Mouse (Mus musculus) liver, postnatal 0 days (tissue): ENCODE results near the gene Sez6. TPM values are rescaled to one million over a fixed set of nuclear protein-coding genes. Genes with fewer than 3 reads are reported as not detected.

ENCODE experiments used
- ATAC-seq: fragments of 200-750 bp; cut with Nextera tagmentation; 2 replicates; pipeline ENCODE4 v1.8.0; 2017; ENCODE audit warnings: mild to moderate bottlenecking, moderate library complexity
- DNase-seq: peaks from one replicate; pipeline ENCODE4 v3.0.0-alpha.2; 2016
- H3K27ac ChIP-seq: fragments of 300-500 bp; sonication (generic); 2 replicates; pipeline ENCODE4 v1.5.1; 2014; ENCODE audit warnings: antibody characterized with exemption, moderate library complexity, mild to moderate bottlenecking, low read depth
- H3K27me3 ChIP-seq: fragments of 300-500 bp; sonication (generic); 2 replicates; pipeline ENCODE4 v1.6.1; 2014; ENCODE audit warnings: low read length, control low read depth, mixed read lengths; ENCODE audit not compliant: insufficient read depth
- H3K36me3 ChIP-seq: fragments of 300-500 bp; sonication (generic); replicated peaks from 2 replicates; pipeline ENCODE4 v1.6.1; 2014; ENCODE audit warnings: mild to moderate bottlenecking, control low read depth, low read length, moderate library complexity, mixed read lengths; ENCODE audit not compliant: insufficient read depth
- H3K4me1 ChIP-seq: fragments of 300-500 bp; sonication (generic); 2 replicates; pipeline ENCODE4 v1.6.1; 2014; ENCODE audit warnings: antibody characterized with exemption, mild to moderate bottlenecking, control low read depth; ENCODE audit not compliant: insufficient read depth
- H3K4me2 ChIP-seq: fragments of 300-500 bp; sonication (generic); 2 replicates; pipeline ENCODE4 v1.6.1; 2014; ENCODE audit warnings: low read depth, mild to moderate bottlenecking, low read length, moderate library complexity, mixed read lengths
- H3K4me3 ChIP-seq: fragments of 300-500 bp; sonication (generic); 2 replicates; pipeline ENCODE4 v1.5.1; 2014; ENCODE audit warnings: low read depth, low read length
- H3K9ac ChIP-seq: fragments of 300-500 bp; sonication (generic); replicated peaks from 2 replicates; pipeline ENCODE4 v1.6.1; 2014; ENCODE audit warnings: mild to moderate bottlenecking, moderate library complexity
- H3K9me3 ChIP-seq: fragments of 300-500 bp; sonication (generic); 2 replicates; pipeline ENCODE4 v1.6.1; 2016; ENCODE audit warnings: mild to moderate bottlenecking, control low read depth, low read length, mixed read lengths
- CTCF ChIP-seq: sonication (generic); IDR thresholded peaks from 2 replicates; pipeline ENCODE4 v1.5.1; 2016; ENCODE audit warnings: antibody characterized with exemption, low read depth
- EP300 ChIP-seq: IDR thresholded peaks from 2 replicates; pipeline ENCODE4 v1.6.1; 2016; ENCODE audit warnings: antibody characterized with exemption, low read depth, mild to moderate bottlenecking
- WGBS: fragments of 180-500 bp; shearing (Covaris S2); extraction: QIAGEN DNeasy Blood & Tissue Kit; methylation state at CpG from one replicate; pipeline ENCODE4 v1.1.7; 2014; ENCODE audit not compliant: insufficient replicate concordance; 5-methylcytosine and 5-hydroxymethylcytosine counted together
- polyA plus RNA-seq: library from polyadenylated mRNA; unstranded; fragments of >200 nt; fragmentation: Nextera tagmentation; extraction: Ambion mirVana; gene quantifications from 2 replicates; pipeline ENCODE4 v1.2.1, GENCODE M21; 2015

The Sez6 gene
- polyA plus RNA-seq, 1 experiment from 2014 or later: not detected

GRCm38 (mm10) chr11:77926666-77927065 lies 3.9 kb upstream of the Sez6 start:
- H3K36me3 ChIP-seq: no peaks in the 10 kb centered on the region

DNA sequence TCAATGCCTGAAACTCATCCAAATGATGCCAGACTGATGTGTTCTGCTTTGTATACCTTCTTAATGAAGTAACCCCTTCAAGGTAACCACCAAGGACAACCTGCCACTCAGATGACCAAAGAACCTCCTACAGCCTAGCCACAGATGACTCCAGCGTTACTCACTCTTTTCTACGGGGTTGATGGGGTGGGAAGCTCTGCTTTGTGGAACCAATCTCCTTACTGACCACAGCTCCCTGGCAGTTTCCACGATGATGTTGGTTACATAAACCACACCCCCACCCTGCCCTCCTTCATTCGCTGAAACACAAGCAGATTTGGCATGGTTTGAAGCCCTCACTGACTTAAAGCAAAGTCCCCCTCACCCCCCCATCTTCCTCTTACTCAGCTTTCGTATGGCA lies 2.8 kb upstream of the Sez6 start:
- Histone ChIP-seq H3K9ac (no peak overlapping the region), H3K4me2 (no peak overlapping the region), H3K36me3 (no peaks in the 10 kb centered on the region), H3K4me1 (peaks cover 10% of the 10 kb centered on the region), H3K4me3 (no peak overlapping the region), H3K27me3 (peaks cover 42% of the 10 kb centered on the region), H3K27ac (no peak overlapping the region), H3K9me3 (no peaks in the 10 kb centered on the region)
- ATAC-seq: no peak
- WGBS: 56% methylated on average over 5 of the region's 5 CpGs
- no peak for DNase-seq
- TF ChIP-seq CTCF (no peak), EP300 (no peak)

More at GRCm38 (mm10) chr11:77926666-77927065, 3.9 kb upstream of the Sez6 start:
- ATAC-seq: no peak
- no peaks in the 10 kb centered on the region for H3K9me3 ChIP-seq
- peaks cover 30% of the 10 kb centered on the region for H3K27me3 ChIP-seq
- peaks cover 8% of the 10 kb centered on the region for H3K4me1 ChIP-seq
- DNase-seq: no peak
- no peak overlapping the region for H3K4me3 ChIP-seq
- H3K4me2 ChIP-seq: no peak overlapping the region
- no peak for TF ChIP-seq CTCF
- TF ChIP-seq EP300: no peak
- H3K9ac ChIP-seq: no peak overlapping the region
- WGBS: 19% methylated on average over 9 of the region's 9 CpGs
- H3K27ac ChIP-seq: no peak overlapping the region

DNA sequence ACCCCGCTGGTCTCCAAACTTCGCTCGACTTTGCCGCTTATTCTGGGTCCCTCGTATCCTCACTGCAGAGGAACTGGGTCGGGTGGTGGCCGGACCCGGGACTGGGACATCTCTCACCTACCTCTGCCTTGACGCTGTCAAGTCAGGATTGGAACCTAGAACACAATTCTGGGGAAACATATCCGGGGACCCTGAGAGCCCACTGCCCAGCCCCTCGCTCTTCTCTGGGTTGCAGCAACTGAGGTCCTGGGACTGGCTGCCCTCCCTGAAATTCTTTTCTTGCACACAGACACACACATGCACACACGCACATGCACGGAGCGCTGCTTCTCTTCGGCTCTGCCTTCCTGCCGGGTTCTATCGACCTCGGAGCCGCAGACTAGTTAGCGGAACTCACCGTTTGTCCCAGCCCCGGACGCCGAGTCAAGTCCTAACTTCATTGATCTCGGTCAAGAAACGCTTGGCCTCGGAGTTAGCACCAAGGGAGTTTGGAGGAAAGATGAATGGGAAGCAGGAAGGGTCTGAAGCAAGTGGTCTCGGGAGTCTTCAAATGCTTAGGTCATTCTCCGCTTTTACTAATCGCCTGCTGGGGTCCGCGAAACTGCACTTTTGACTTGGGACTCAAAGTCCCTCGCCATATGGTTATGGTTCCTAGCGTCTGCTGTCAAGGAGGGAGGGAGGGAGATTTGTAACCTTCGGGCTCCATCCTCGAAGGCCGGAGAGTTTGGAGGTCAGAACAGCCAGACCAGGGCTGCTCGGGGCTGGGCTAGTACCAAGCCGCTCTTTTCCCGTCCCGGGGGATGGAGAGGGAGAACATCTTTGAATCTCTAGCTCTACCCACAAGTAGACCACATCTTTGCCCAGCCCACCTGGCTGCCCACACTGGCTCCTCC lies 1.2 kb downstream of the Sez6 start:
- Histone ChIP-seq H3K36me3 (no peaks in the 10 kb centered on the region), H3K4me1 (peaks cover 10% of the 10 kb centered on the region), H3K9ac (no peak overlapping the region), H3K4me2 (peak overlapping the region; percentile 69), H3K27me3 (peaks cover 72% of the 10 kb centered on the region), H3K27ac (no peak overlapping the region), H3K9me3 (no peaks in the 10 kb centered on the region), H3K4me3 (peak overlapping the region; percentile 38)
- TF ChIP-seq CTCF (no peak), EP300 (no peak)
- ATAC-seq (no peak), DNase-seq (no peak)
- WGBS: 3% methylated on average over 41 of the region's 41 CpGs

- 29% methylated on average over 5 of the region's 5 CpGs for WGBS
- Histone ChIP-seq H3K27ac (no peak overlapping the region), H3K4me3 (no peak overlapping the region), H3K4me2 (no peak overlapping the region), H3K36me3 (no peaks in the 10 kb centered on the region), H3K27me3 (peaks cover 74% of the 10 kb centered on the region), H3K4me1 (peaks cover 10% of the 10 kb centered on the region), H3K9ac (no peak overlapping the region), H3K9me3 (no peaks in the 10 kb centered on the region)
- ATAC-seq (no peak), DNase-seq (no peak)
- TF ChIP-seq EP300 (no peak), CTCF (no peak)
Observed at GRCm38 (mm10) chr11:77932576-77932975, 2.0 kb downstream of the Sez6 start.

GRCm38 (mm10) chr11:77934111-77934521 lies 3.5 kb downstream of the Sez6 start:
- DNase-seq (no peak), ATAC-seq (no peak)
- H3K9ac ChIP-seq: no peak overlapping the region
- no peaks in the 10 kb centered on the region for H3K9me3 ChIP-seq
- H3K36me3 ChIP-seq: no peaks in the 10 kb centered on the region
- 0% methylated on average over 4 of the region's 4 CpGs for WGBS
- peaks cover 10% of the 10 kb centered on the region for H3K4me1 ChIP-seq
- no peak overlapping the region for H3K27ac ChIP-seq
- no peak overlapping the region for H3K4me2 ChIP-seq
- TF ChIP-seq CTCF (no peak), EP300 (no peak)
- H3K27me3 ChIP-seq: peaks cover 75% of the 10 kb centered on the region
- no peak overlapping the region for H3K4me3 ChIP-seq

DNA sequence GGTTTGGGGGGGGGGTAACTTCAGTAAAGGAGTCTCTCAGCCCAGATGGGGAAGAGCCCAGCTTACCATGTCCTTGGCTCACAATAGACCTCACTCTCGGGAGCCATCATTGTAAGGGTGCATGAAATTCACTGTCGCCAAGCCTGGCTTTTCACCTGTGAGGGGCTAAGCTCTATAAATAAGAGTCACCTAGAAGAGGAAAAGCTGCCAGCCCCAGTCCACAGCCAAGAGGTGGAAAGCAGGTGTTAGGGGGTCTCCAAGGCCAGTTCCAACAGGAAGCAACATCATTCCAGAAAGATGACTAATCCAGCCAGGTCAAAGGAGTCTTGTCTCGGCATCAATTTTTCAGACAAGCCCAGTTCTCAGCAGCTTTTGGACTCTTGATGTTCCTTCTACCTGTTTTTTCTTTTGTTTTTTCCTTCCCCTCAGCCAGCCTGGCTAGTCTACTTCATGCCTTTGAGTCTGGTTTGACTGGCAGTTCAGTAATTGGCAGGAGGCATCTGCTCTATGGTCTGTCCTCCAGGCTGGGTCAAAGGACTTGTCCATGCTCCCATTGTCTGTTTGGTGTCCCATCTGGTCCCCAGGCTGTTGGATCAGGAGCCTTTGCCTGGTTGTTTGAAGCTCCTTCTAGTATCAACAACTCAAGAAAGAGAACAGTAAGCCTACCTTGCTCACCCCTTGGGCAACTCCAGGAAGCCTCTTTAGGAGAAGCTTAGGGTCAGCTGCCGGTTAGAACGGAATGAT lies 4.1 kb downstream of the Sez6 start:
- DNase-seq (no peak), ATAC-seq (no peak)
- Histone ChIP-seq H3K4me1 (peaks cover 10% of the 10 kb centered on the region), H3K36me3 (no peaks in the 10 kb centered on the region), H3K9me3 (no peaks in the 10 kb centered on the region), H3K27ac (no peak overlapping the region), H3K4me2 (no peak overlapping the region), H3K9ac (no peak overlapping the region), H3K4me3 (no peak overlapping the region), H3K27me3 (peaks cover 69% of the 10 kb centered on the region)
- TF ChIP-seq CTCF (no peak), EP300 (no peak)
- 51% methylated on average over 5 of the region's 5 CpGs for WGBS
